Mouse (Mus musculus) left cerebral cortex, postnatal 14 days (tissue): ENCODE data around the gene Fam168a. TPM values are rescaled to one million over a fixed set of nuclear protein-coding genes. Genes with fewer than 3 reads are reported as not detected.
"Not testable (repeated sequence)": the region's sequence is repeated elsewhere in the genome, so short reads cannot be mapped to it uniquely, and the experiment has no call there.

Source experiments
- DNase-seq, 2 experiments: peaks; one replicate each; pipeline ENCODE4 v3.0.0; 2021 to 2022; ENCODE audit warnings: low spot score in 2 of 2, mixed read lengths in 1 of 2
- intact Hi-C: fragments of 180-260 bp; cut with DNase I; formaldehyde crosslinking; loops from one replicate; pipeline ENCODE4 v1.15.1; 2025
- total RNA-seq, 2 experiments: library from RNA; stranded (reverse); gene quantifications; 2 replicates each; pipeline ENCODE4 v1.2.3; 2021

Fam168a gene
- total RNA-seq, 2 experiments from 2014 or later = 299 to 305 TPM

GRCm38 (mm10) chr7:100693199-100693598 is 13.2 kb upstream of the Fam168a start:
- DNase-seq = no peak
- intact Hi-C loops = no loop called here

GRCm38 (mm10) chr7:100699771-100700770 is 6.4 kb upstream of the Fam168a start:
- intact Hi-C loops = no loop called here
- no peak for DNase-seq

- intact Hi-C loops = no loop called here
- peak in 1 of 2 experiments; percentile 23 for DNase-seq
These were observed 547 bp downstream of the Fam168a start for GRCm38 (mm10) chr7:100706883-100707480.

GRCm38 (mm10) chr7:100718741-100719140 is 12.3 kb downstream of the Fam168a start:
- DNase-seq = no peak
- intact Hi-C loops = no loop called here

- intact Hi-C loops = no loop called here
- DNase-seq = no peak
These were observed 15.8 kb downstream of the Fam168a start for GRCm38 (mm10) chr7:100722268-100722667.

- intact Hi-C loops = no loop called here
- no peak for DNase-seq
These were observed 17.2 kb downstream of the Fam168a start for GRCm38 (mm10) chr7:100723453-100724294.

GRCm38 (mm10) chr7:100727538-100728085 is 21.2 kb downstream of the Fam168a start:
- DNase-seq = no peak
- intact Hi-C loops = no loop called here

- intact Hi-C loops = no loop called here
- DNase-seq = no peak
These were observed 23.3 kb downstream of the Fam168a start for GRCm38 (mm10) chr7:100729778-100730177.

- no peak for DNase-seq
- intact Hi-C loops = no loop called here
These were observed 26.1 kb downstream of the Fam168a start for GRCm38 (mm10) chr7:100732341-100733050.

- no peak for DNase-seq
These were observed 26.8 kb downstream of the Fam168a start for GRCm38 (mm10) chr7:100733051-100733813.

GRCm38 (mm10) chr7:100734201-100734600 is 27.8 kb downstream of the Fam168a start:
- intact Hi-C loops = no loop called here
- no peak for DNase-seq

More at GRCm38 (mm10) chr7:100733051-100733813, 26.8 kb downstream of the Fam168a start:
- intact Hi-C loops = no loop called here

- DNase-seq, intact Hi-C loops: not testable (repeated sequence)
These were observed 28.5 kb downstream of the Fam168a start for GRCm38 (mm10) chr7:100734905-100735304.

GRCm38 (mm10) chr7:100736131-100736530 is 29.7 kb downstream of the Fam168a start:
- intact Hi-C loops = no loop called here
- no peak for DNase-seq

- DNase-seq = no peak
- intact Hi-C loops = no loop called here
These were observed 37.9 kb downstream of the Fam168a start for GRCm38 (mm10) chr7:100744372-100744771.

- intact Hi-C loops = no loop called here
- no peak for DNase-seq
These were observed 43.7 kb downstream of the Fam168a start for GRCm38 (mm10) chr7:100750101-100750500.

GRCm38 (mm10) chr7:100758718-100759117 is 52.3 kb downstream of the Fam168a start:
- DNase-seq = no peak

GRCm38 (mm10) chr7:100762726-100763125 is 56.3 kb downstream of the Fam168a start:
- intact Hi-C loops = no loop called here
- DNase-seq = no peak

More at GRCm38 (mm10) chr7:100758718-100759117, 52.3 kb downstream of the Fam168a start:
- intact Hi-C loops = no loop called here

- intact Hi-C loops = no loop called here
These were observed 61.1 kb downstream of the Fam168a start for GRCm38 (mm10) chr7:100767568-100767967.

More at GRCm38 (mm10) chr7:100767568-100767967, 61.1 kb downstream of the Fam168a start:
- no peak for DNase-seq
